Mouse (Mus musculus): ENCODE data around the gene Ttc17. TPM values are rescaled to one million over a fixed set of nuclear protein-coding genes. Genes with fewer than 3 reads are reported as not detected.

The Ttc17 gene
- 6.9 and 8.7 TPM in 2 replicates for polyA plus RNA-seq (2015; fragmentation: Nextera tagmentation; extraction: Ambion mirVana)

DNA sequence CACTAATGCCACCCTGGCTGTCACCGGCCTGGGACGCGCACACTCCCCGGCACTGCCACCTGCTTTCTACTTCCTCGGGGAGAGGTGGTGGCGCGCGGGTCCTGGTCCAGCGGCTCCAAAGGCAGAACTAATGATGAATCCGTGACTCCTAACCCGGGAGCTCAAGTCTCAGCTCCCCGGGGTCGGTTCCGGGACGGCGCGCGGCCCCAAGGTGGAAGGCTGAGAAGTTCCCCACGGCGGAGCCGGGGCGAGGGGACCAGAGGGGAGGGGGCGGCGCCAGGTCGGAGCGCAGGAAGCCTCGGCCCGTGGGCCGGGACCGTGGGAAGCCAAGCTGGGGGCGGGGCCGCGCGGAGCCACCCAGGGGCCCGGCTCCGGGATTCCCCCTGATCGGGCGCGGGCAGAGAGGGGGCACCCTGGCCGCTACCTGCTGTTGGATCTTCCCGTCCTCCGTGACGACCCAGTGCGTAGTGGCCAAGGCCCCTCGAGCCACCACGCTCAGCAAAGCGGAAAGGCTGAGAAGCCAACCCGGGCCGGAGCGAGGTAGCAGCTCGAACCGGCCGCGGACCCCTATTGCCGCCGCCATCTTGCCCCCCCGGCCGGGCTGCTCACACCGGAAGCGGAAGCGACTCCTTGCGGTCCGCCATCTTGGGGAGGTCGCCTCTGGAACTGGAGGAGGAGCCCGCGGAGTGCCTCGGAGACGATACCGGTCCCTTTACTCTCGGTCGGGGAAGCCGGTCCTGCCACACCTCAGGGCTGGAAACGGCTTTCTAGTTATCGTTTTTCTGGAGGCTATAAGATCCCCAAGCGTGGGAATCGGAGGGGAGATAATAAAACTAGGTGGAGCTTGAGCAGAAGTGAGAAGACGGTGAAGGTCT lies at the start of gene Ttc17:
Gene Ttc17, minus strand, starts transcription at position 607 of the 875 bp plus-strand sequence.

MicroRNAs within 50 kb of the gene (microRNA counts, 519-probe panel; counts per million panel counts)
- microRNA mmu-miR-670, result 88.3 counts per million

Other genes with a start within 250 kb of the Ttc17 start
- 36.6 and 40.3 TPM in 2 replicates for gene Hsd17b12, start 248.7 kb downstream of the Ttc17 start, polyA plus RNA-seq (2015; fragmentation: Nextera tagmentation; extraction: Ambion mirVana)
- gene Api5, start 31.4 kb upstream of the Ttc17 start, polyA plus RNA-seq (2015; fragmentation: Nextera tagmentation; extraction: Ambion mirVana), result 86.0 and 88.4 TPM in 2 replicates